Mouse (Mus musculus) limb, embryonic 10.5 days (tissue): ENCODE measurements around the gene Tes3-ps. TPM values are rescaled to one million over a fixed set of nuclear protein-coding genes. Genes with fewer than 3 reads are reported as not detected.

Source experiments
- DNase-seq: peaks from one replicate; pipeline ENCODE4 v3.0.0-alpha.2; 2017; ENCODE audit warnings: low spot score
- H3K27ac ChIP-seq: fragments of 300-500 bp; sonication (generic); 2 replicates; pipeline ENCODE4 v1.5.1; 2016; ENCODE audit warnings: mild to moderate bottlenecking
- H3K27me3 ChIP-seq: fragments of 300-500 bp; sonication (generic); 2 replicates; pipeline ENCODE4 v1.6.1; 2016; ENCODE audit warnings: low read depth, mild to moderate bottlenecking; ENCODE audit not compliant: poor library complexity, severe bottlenecking
- H3K36me3 ChIP-seq: fragments of 300-500 bp; sonication (generic); 2 replicates; pipeline ENCODE4 v1.6.1; 2016; ENCODE audit warnings: mild to moderate bottlenecking, moderate library complexity
- H3K4me1 ChIP-seq: fragments of 300-500 bp; sonication (generic); 2 replicates; pipeline ENCODE4 v1.6.1; 2016
- H3K4me3 ChIP-seq: fragments of 300-500 bp; sonication (generic); 2 replicates; pipeline ENCODE4 v1.5.1; 2016; ENCODE audit warnings: mild to moderate bottlenecking, moderate library complexity
- H3K9me3 ChIP-seq: fragments of 300-500 bp; sonication (generic); replicated peaks from 2 replicates; pipeline ENCODE4 v1.6.1; 2016; ENCODE audit warnings: mild to moderate bottlenecking
- WGBS: fragments of 180-500 bp; shearing (Covaris S2); methylation state at CpG from one replicate; pipeline ENCODE4 v1.1.7; 2016; 5-methylcytosine and 5-hydroxymethylcytosine counted together
- polyA plus RNA-seq: library from polyadenylated mRNA; unstranded; fragments of >200 nt; fragmentation: Nextera tagmentation; extraction: Ambion mirVana; gene quantifications from 2 replicates; pipeline ENCODE4 v1.2.1, GENCODE M21; 2016

The Tes3-ps gene
- polyA plus RNA-seq, 1 experiment from 2014 or later: 1.0 TPM

DNA sequence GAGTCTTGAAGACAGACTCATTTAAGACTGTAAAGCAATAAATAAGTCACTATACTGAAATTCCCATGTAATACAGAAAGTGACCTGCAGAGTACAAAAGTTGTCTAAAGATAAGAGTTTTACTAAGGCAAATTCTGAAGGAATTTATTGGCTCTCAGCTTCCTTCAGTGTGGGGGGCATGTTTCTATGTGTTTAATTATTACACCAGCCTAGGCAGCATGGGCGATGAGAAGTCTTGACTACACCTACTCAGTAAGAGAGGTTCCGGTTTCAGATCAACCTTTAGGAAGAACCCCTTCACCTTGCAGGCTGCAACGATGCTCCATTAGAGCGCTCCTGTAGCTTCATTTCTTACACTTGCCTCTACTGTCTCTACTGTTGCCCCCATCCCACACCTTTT lies 37.5 kb downstream of the Tes3-ps start:
- H3K9me3 ChIP-seq: no peaks in the 10 kb centered on the region
- H3K4me1 ChIP-seq: peaks cover 6% of the 10 kb centered on the region; the same call in 1 of the 2 replicates
- DNase-seq: no peak
- no peaks in the 10 kb centered on the region for H3K27me3 ChIP-seq
- no peak overlapping the region for H3K4me3 ChIP-seq
- WGBS: 93% methylated on average over 4 of the region's 4 CpGs
- no peak overlapping the region for H3K27ac ChIP-seq
- H3K36me3 ChIP-seq: no peaks in the 10 kb centered on the region

DNA sequence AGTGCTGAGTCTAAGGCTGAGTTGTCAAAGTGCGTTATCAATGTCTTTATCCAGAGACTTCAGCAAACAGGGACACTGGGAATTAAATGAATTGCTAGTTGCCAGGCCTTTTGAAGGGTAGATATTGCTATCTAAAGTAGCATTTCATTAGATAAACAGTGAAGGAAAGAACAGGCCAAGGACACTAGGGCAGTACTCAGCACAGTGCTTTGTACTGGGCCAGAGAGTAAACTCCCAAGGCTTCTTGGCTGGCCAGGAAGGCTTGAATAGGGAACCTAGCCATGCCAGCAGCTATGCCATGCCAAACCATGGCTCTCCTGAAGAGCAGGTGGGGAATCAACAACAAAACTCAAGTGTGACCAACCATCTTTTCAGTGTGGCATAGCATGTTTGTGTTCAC lies 43.8 kb downstream of the Tes3-ps start:
- H3K36me3 ChIP-seq: no peaks in the 10 kb centered on the region
- 100% methylated on average over 1 of the region's 1 CpGs for WGBS
- no peaks in the 10 kb centered on the region for H3K27me3 ChIP-seq
- no peak overlapping the region for H3K4me3 ChIP-seq
- DNase-seq: no peak
- H3K27ac ChIP-seq: no peak overlapping the region
- peaks cover 6% of the 10 kb centered on the region; the same call in 1 of the 2 replicates for H3K4me1 ChIP-seq
- H3K9me3 ChIP-seq: no peaks in the 10 kb centered on the region

DNA sequence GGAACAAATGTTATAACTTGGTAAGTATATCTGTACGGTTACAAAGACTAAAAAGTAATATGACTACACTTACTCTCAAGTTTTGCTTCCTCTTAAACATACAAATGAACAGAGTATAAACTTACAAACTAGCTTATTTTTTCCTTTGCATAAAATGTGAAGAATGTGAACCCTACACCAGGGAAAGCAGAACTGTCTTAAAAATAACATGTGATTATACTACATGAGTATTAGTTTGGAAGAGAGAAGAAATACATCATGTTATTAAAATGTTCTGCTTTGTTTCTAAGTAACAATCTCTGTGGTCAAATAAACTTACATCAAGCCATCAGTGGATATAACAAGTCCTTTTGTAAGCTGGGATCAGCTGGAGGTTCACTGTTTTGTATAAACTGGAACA lies 45.6 kb downstream of the Tes3-ps start:
- H3K36me3 ChIP-seq: no peaks in the 10 kb centered on the region
- H3K9me3 ChIP-seq: no peaks in the 10 kb centered on the region
- no peaks in the 10 kb centered on the region for H3K27me3 ChIP-seq
- no peak overlapping the region for H3K4me3 ChIP-seq
- DNase-seq: no peak
- WGBS: 93% methylated on average over 1 of the region's 1 CpGs
- H3K27ac ChIP-seq: no peak overlapping the region
- no peaks in the 10 kb centered on the region for H3K4me1 ChIP-seq

DNA sequence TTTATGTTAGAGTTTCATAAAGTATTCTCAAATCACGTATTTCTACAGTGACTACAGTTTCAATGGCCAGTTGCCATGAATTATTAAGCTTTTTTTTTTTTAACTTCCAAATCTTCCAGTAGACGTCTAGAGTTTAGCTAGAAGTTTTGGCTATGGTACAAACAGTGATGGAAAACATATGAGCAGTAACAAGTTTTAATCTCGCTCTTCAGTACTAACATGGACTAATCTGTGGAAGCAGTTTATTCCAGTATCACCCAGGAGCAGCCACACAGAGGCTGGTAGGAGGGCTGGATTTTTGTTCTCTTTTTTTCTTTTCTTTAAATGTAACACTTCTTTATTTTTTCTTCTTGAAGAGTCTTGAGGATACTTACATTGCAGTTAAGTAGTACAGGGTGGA lies 51.2 kb downstream of the Tes3-ps start, which contains the start of gene Aspn:
Gene Aspn, plus strand, starts transcription at position 165 of the 400 bp plus-strand sequence.
- no peaks in the 10 kb centered on the region for H3K27me3 ChIP-seq
- 0 out of 2 replicates have a peak, but pooled peaks cover 7% of the 10 kb centered on the region for H3K4me1 ChIP-seq
- H3K9me3 ChIP-seq: no peaks in the 10 kb centered on the region
- H3K27ac ChIP-seq: no peak within 1 kb of the TSS
- WGBS: 83% methylated on average over 3 of the region's 3 CpGs
- H3K36me3 ChIP-seq: no peaks in the 10 kb centered on the region
- no peak for DNase-seq
- H3K4me3 ChIP-seq: no peak within 1 kb of the TSS

DNA sequence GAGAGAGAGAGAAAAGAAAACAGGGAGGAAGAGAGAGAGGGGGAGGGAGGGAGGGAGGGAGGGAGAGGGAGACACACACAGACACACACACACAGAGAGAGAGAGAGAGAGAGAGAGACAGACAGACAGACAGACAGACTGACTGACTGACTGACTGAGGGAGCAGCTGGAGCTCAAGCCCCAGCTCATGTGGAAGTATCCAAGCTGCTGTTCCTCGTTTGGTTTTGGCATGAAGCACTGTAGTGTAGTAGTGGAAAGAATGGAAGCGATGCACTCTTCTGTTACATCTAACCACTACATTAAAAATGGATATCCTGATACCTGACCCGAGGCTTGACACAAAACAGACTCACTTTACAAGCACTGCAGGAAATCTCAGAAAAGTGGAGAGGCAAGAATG lies 52.5 kb downstream of the Tes3-ps start:
- 61% methylated on average over 3 of the region's 3 CpGs for WGBS
- Histone ChIP-seq H3K4me1 (0 out of 2 replicates have a peak, but pooled peaks cover 7% of the 10 kb centered on the region), H3K36me3 (no peaks in the 10 kb centered on the region), H3K9me3 (no peaks in the 10 kb centered on the region), H3K4me3 (no peak overlapping the region), H3K27ac (no peak overlapping the region), H3K27me3 (no peaks in the 10 kb centered on the region)
- no peak for DNase-seq

Other genes with a start within 250 kb of the Tes3-ps start
- gene Susd3, start 244.6 kb upstream of the Tes3-ps start, polyA plus RNA-seq: 0.45 and 0.51 TPM in 2 replicates
- 0.62 and 0.83 TPM in 2 replicates for gene Fgd3, start 173.0 kb upstream of the Tes3-ps start, polyA plus RNA-seq
- 27.0 and 31.2 TPM in 2 replicates for gene Bicd2, start 151.7 kb upstream of the Tes3-ps start, polyA plus RNA-seq
- 17.3 and 21.0 TPM in 2 replicates for gene Ippk, start 72.1 kb upstream of the Tes3-ps start, polyA plus RNA-seq
- gene Ecm2, start 11.5 kb downstream of the Tes3-ps start, polyA plus RNA-seq: 0.21 and 0.45 TPM in 2 replicates
- 0.14 and 0.18 TPM in 2 replicates for gene Aspn, start 51.1 kb downstream of the Tes3-ps start, polyA plus RNA-seq
- 1.1 and 1.3 TPM in 2 replicates for gene Omd, start 89.1 kb downstream of the Tes3-ps start, polyA plus RNA-seq
- gene Ogn, start 114.7 kb downstream of the Tes3-ps start, polyA plus RNA-seq: 1.3 and 1.7 TPM in 2 replicates
- gene Cenpp, start 159.5 kb downstream of the Tes3-ps start, polyA plus RNA-seq: 34.0 and 37.7 TPM in 2 replicates
- gene Nol8, start 159.8 kb downstream of the Tes3-ps start, polyA plus RNA-seq: 19.4 and 20.7 TPM in 2 replicates
- gene Iars, start 188.8 kb downstream of the Tes3-ps start, polyA plus RNA-seq: 106 and 117 TPM in 2 replicates